Mouse (Mus musculus) inflammation-experienced regulatory T-cells, adult 16 weeks (primary cell): ENCODE results near the gene Scnn1b. TPM values are rescaled to one million over a fixed set of nuclear protein-coding genes. Genes with fewer than 3 reads are reported as not detected.

Experiments used
- polyA plus RNA-seq: library from polyadenylated mRNA; unstranded; fragments of 100-300 nt; shearing (Covaris generic); gene quantifications from one replicate; pipeline ENCODE4 v1.2.1, GENCODE M21; 2017

Gene Scnn1b
- 0.54 TPM for polyA plus RNA-seq

GRCm38 (mm10) chr7:121864858-121865585 lies at the start of gene Scnn1b:
TSS of gene Scnn1b (plus strand) at chr7:121865038.

Other genes with a start within 250 kb of the Scnn1b start
- gene Usp31, start 157.8 kb upstream of the Scnn1b start, polyA plus RNA-seq = 1.6 TPM
- gene Scnn1g, start 130.6 kb upstream of the Scnn1b start, polyA plus RNA-seq = not detected
- 15.8 TPM for gene Cog7, start 116.7 kb downstream of the Scnn1b start, polyA plus RNA-seq
- gene Gga2, start 156.2 kb downstream of the Scnn1b start, polyA plus RNA-seq = 6.4 TPM
- 14.5 TPM for gene Ubfd1, start 202.1 kb downstream of the Scnn1b start, polyA plus RNA-seq
- 18.6 TPM for gene Ears2, start 202.2 kb downstream of the Scnn1b start, polyA plus RNA-seq
- 183 TPM for gene Ndufab1, start 236.8 kb downstream of the Scnn1b start, polyA plus RNA-seq